In the genomic region with DNA sequence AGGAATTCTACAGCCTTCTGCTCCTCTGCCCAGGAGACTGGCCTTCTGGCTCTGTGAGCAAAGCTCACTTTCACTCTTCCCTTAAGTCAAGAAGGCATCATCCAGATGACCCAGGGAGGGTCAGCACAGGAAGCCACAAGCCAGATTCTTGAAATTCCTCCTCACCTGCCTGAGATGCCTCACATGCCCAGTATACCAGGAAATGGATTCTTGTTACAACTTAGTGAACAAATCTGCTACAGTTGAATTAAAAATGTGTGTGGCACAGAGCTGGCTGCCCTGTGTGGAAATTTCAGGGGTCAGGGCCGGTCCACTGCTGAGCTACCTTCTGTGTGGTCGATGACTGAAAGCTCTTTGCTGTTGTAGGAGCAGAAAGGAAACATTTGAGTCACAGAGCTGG, we compare ENCODE assay signal across 13 mouse cellular contexts. TPM values are rescaled to one million over a fixed set of nuclear protein-coding genes. Genes with fewer than 3 reads are reported as not detected.
DNase-seq lines count a peak whose midpoint lies in the region; ATAC-seq and TF ChIP-seq lines count a peak whose summit lies in the region.
"Had no signal": no experiment of that assay in that cellular context is flagged by ENCODE, and none has a peak within 500 bp of the region (broad histone marks: within the 10 kb centered on the region; RNA-seq: fewer than 3 reads in every experiment).

No protein-coding gene starts in this region.

- H3K4me3 ChIP-seq in embryonic facial prominence, embryonic 11.5 days (ENCODE audit: low read depth, low read length): no peak overlapping the region
- H3K4me3 ChIP-seq in limb, embryonic 10.5 days: no peak overlapping the region
- H3K4me3 ChIP-seq in thymus, adult 2 months (ENCODE audit: control insufficient read depth, insufficient read depth, low read length): no peak overlapping the region
- H3K4me3 ChIP-seq: liver, embryonic 12.5 days; midbrain, embryonic 10.5 days had no signal

- no peak overlapping the region for H3K27ac ChIP-seq in embryonic facial prominence, embryonic 11.5 days (replicated peaks; ENCODE audit: low read depth, low read length)
- H3K27ac ChIP-seq in limb, embryonic 10.5 days: peak overlapping the region; percentile 46; the same call in 1 of the 2 replicates
- H3K27ac ChIP-seq in thymus, adult 2 months (ENCODE audit: control insufficient read depth, insufficient read depth, low read length): no peak overlapping the region
- H3K27ac ChIP-seq: liver, embryonic 12.5 days; midbrain, embryonic 10.5 days had no signal

- H3K36me3 ChIP-seq in embryonic facial prominence, embryonic 11.5 days (replicated peaks; ENCODE audit: control insufficient read depth, insufficient read depth, low read depth, low read length): no peaks in the 10 kb centered on the region
- H3K36me3 ChIP-seq in limb, embryonic 10.5 days: no peaks in the 10 kb centered on the region
- H3K36me3 ChIP-seq in thymus, adult 2 months (ENCODE audit: control insufficient read depth, insufficient read depth, low read length): no peaks in the 10 kb centered on the region
- H3K36me3 ChIP-seq: liver, embryonic 12.5 days; midbrain, embryonic 10.5 days had no signal

- no peak overlapping the region for H3K4me2 ChIP-seq in embryonic facial prominence, embryonic 11.5 days (ENCODE audit: low read depth, low read length)
- H3K4me2 ChIP-seq: liver, embryonic 12.5 days had no signal

- TF ChIP-seq CTCF in thymus, adult 2 months (IDR thresholded peaks at IDR 0.05; ENCODE audit: borderline replicate concordance, control insufficient read depth, extremely low read depth, insufficient read depth, low read length, poor library complexity): no peak

- peak; percentile 84 for DNase-seq in 3134 (ENCODE audit: extremely low read depth, insufficient read length, low spot score)
- DNase-seq in 3T3-L1 (ENCODE audit: low read depth, low spot score): peak; percentile 93
- peak; percentile 17 for DNase-seq in embryonic facial prominence, embryonic 11.5 days (ENCODE audit: low spot score)
- DNase-seq in limb, embryonic 10.5 days (ENCODE audit: low spot score): no peak
- no peak for DNase-seq in left cerebral cortex, postnatal 25 days (ENCODE audit: low spot score in 2 of 2)
- no peak for DNase-seq in thymus, adult 2 months
- DNase-seq in urinary bladder, postnatal 25 days (ENCODE audit: low spot score): no peak

- TF ChIP-seq POLR2A in thymus, adult 2 months (IDR thresholded peaks at IDR 0.05; ENCODE audit: control insufficient read depth, extremely low read depth, insufficient read depth, low read length, poor library complexity): no peak

- no peak overlapping the region for H3K9ac ChIP-seq in embryonic facial prominence, embryonic 11.5 days (replicated peaks; ENCODE audit: low read length)
- H3K9ac ChIP-seq: liver, embryonic 12.5 days had no signal

- no peaks in the 10 kb centered on the region for H3K9me3 ChIP-seq in embryonic facial prominence, embryonic 11.5 days (replicated peaks; ENCODE audit: control insufficient read depth, low read length)
- H3K9me3 ChIP-seq in limb, embryonic 10.5 days (replicated peaks): no peaks in the 10 kb centered on the region
- H3K9me3 ChIP-seq: liver, embryonic 12.5 days; midbrain, embryonic 10.5 days had no signal

- H3K4me1 ChIP-seq in embryonic facial prominence, embryonic 11.5 days (ENCODE audit: control insufficient read depth, insufficient read depth, low read length): no peaks in the 10 kb centered on the region
- H3K4me1 ChIP-seq in limb, embryonic 10.5 days: peaks cover 15% of the 10 kb centered on the region
- H3K4me1 ChIP-seq in thymus, adult 2 months (replicated peaks; ENCODE audit: control insufficient read depth, insufficient read depth, low read length): no peaks in the 10 kb centered on the region
- H3K4me1 ChIP-seq: liver, embryonic 12.5 days; midbrain, embryonic 10.5 days had no signal

- intact Hi-C loops in left cerebral cortex, postnatal 25 days (cut with DNase I): no loop called here

- WGBS in embryonic facial prominence, embryonic 11.5 days: 41% methylated on average over 2 of the region's 2 CpGs
- WGBS in limb, embryonic 10.5 days: 71% methylated on average over 2 of the region's 2 CpGs
- WGBS in thymus, adult 2 months: 72% methylated on average over 2 of the region's 2 CpGs

- no peaks in the 10 kb centered on the region for H3K27me3 ChIP-seq in embryonic facial prominence, embryonic 11.5 days (ENCODE audit: control insufficient read depth, insufficient read depth, low read length)
- no peaks in the 10 kb centered on the region for H3K27me3 ChIP-seq in limb, embryonic 10.5 days (ENCODE audit: low read depth, poor library complexity, severe bottlenecking)
- no peaks in the 10 kb centered on the region for H3K27me3 ChIP-seq in thymus, adult 2 months (ENCODE audit: control insufficient read depth, insufficient read depth, low read length)
- H3K27me3 ChIP-seq: liver, embryonic 12.5 days had no signal

- ATAC-seq in embryonic facial prominence, embryonic 11.5 days (replicated peaks; ENCODE audit: insufficient number of reproducible peaks, low FRiP score, low TSS enrichment, low read depth): no peak
- ATAC-seq: liver, embryonic 12.5 days had no signal

RNA-seq across cellular contexts. Expression of gene Gm7168, which starts 27.4 kb away (rescaled TPM):
- polyA plus RNA-seq in embryonic facial prominence, embryonic 11.5 days (2014; fragmentation: Nextera tagmentation; extraction: Ambion mirVana): not detected in 2 replicates
- polyA plus RNA-seq in limb, embryonic 10.5 days (2016; fragmentation: Nextera tagmentation; extraction: Ambion mirVana): not detected in 2 replicates
- total RNA-seq in left cerebral cortex, postnatal 25 days (2021): not detected
- not detected in 2 replicates for polyA plus RNA-seq in thymus, adult 2 months (2012; rRNA removed)
- total RNA-seq: adrenal gland, adult 18-20 months; layer of hippocampus, postnatal 14 days had no signal
- polyA plus RNA-seq: heart, embryonic 14.5 days; liver, embryonic 12.5 days; midbrain, embryonic 10.5 days; neural tube, embryonic 11.5 days had no signal

Comparison
In these comparisons a context has a peak if more than half of its experiments do, and no peak if none do; other contexts are left out.
1. DNase-seq: peak in 3134 (single experiment), 3T3-L1 (single experiment) and embryonic facial prominence, embryonic 11.5 days (single experiment); none in limb, embryonic 10.5 days (single experiment), left cerebral cortex, postnatal 25 days (0 of 2), thymus, adult 2 months (single experiment) and urinary bladder, postnatal 25 days (single experiment).